Mouse (Mus musculus): Measurements from ENCODE around the gene Atp1a1. TPM values are rescaled to one million over a fixed set of nuclear protein-coding genes. Genes with fewer than 3 reads are reported as not detected.

The Atp1a1 gene
- polyA plus RNA-seq, 1 experiment from 2014 or later: 121 TPM

Other genes with a start within 250 kb of the Atp1a1 start
- 19.1 and 19.3 TPM in 2 replicates for gene Igsf3, start 227.6 kb downstream of the Atp1a1 start, polyA plus RNA-seq (2014; fragmentation: Nextera tagmentation; extraction: Ambion mirVana)
- 0.92 and 1.2 TPM in 2 replicates for gene Mab21l3, start 244.3 kb upstream of the Atp1a1 start, polyA plus RNA-seq (2014; fragmentation: Nextera tagmentation; extraction: Ambion mirVana)